Mouse (Mus musculus) ES-Bruce4 (cell line): ENCODE results near the gene Map2k3.

ENCODE experiments used
- CTCF ChIP-seq: IDR thresholded peaks from one replicate; pipeline ENCODE4 v1.8.1; 2011; ENCODE audit warnings: low read depth, low read length
- POLR2A ChIP-seq: IDR thresholded peaks from one replicate; pipeline ENCODE4 v1.8.1; 2011; ENCODE audit warnings: low read length; ENCODE audit not compliant: insufficient read depth

DNA sequence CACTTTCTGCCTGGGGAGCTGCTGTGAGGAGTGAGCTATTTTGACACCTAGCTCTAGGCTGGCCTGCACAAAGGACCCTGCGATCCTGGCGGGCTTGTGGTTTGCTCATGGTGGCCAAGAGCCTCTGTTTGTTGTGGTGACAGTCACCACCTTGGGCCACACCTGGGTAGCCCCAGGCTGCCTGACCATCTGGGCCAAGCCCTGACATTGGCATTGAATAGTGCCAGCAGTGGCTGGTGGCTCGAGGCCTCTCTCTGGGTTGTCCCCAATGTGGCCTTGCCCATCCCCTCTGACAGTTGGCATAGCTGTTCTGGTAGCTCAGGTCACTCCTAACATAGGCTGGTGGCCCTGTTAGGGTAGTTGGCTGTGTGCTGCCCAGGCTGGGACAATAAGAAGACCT, 7.7 kb downstream of the Map2k3 start:
- TF ChIP-seq POLR2A: no peak
- no peak for TF ChIP-seq CTCF
